Mouse (Mus musculus): ENCODE data around the gene Suz12. TPM values are rescaled to one million over a fixed set of nuclear protein-coding genes. Genes with fewer than 3 reads are reported as not detected.

Suz12 gene
- 3.5 and 3.8 TPM in 2 replicates for polyA plus RNA-seq (2021; fragmentation: Nextera tagmentation)
- long read RNA-seq, experiment 1, partial matches to known transcripts: 20 of 20 reads
- long read RNA-seq, experiment 1, other reads (novel, unspliced or antisense): 0 of 20 reads
- long read RNA-seq, experiment 2, partial matches to known transcripts: 3 of 8 reads
- long read RNA-seq, experiment 2, other reads (novel, unspliced or antisense): 5 of 8 reads

GRCm38 (mm10) chr11:79992592-79993355 lies at the start of gene Suz12:
Gene Suz12, plus strand, starts transcription at chr11:79993106.

GRCm38 (mm10) chr11:79962125-79962876 lies 30.6 kb upstream of the Suz12 start, which contains the start of gene Utp6:
Gene Utp6, minus strand, starts transcription at chr11:79962390.

GRCm38 (mm10) chr11:80080826-80081728 lies 88.2 kb downstream of the Suz12 start, which contains the start of gene Crlf3:
Gene Crlf3, minus strand, starts transcription at chr11:80080991.

Other genes with a start within 250 kb of the Suz12 start
- 4.1 and 4.4 TPM in 2 replicates for gene Utp6, start 30.7 kb upstream of the Suz12 start, polyA plus RNA-seq (2021; fragmentation: Nextera tagmentation)
- 13.4 and 13.6 TPM in 2 replicates for gene Crlf3, start 87.9 kb downstream of the Suz12 start, polyA plus RNA-seq (2021; fragmentation: Nextera tagmentation)
- 0.60 and 0.63 TPM in 2 replicates for gene Atad5, start 96.3 kb downstream of the Suz12 start, polyA plus RNA-seq (2021; fragmentation: Nextera tagmentation)
- 12.4 and 13.7 TPM in 2 replicates for gene Tefm, start 149.1 kb downstream of the Suz12 start, polyA plus RNA-seq (2021; fragmentation: Nextera tagmentation)
- 4.7 TPM in 2 replicates for gene Adap2, start 161.0 kb downstream of the Suz12 start, polyA plus RNA-seq (2021; fragmentation: Nextera tagmentation)
- gene Rnf135, start 190.7 kb downstream of the Suz12 start, polyA plus RNA-seq (2021; fragmentation: Nextera tagmentation): 5.4 and 5.8 TPM in 2 replicates
- 53.5 and 55.6 TPM in 2 replicates for gene Rhot1, start 215.9 kb downstream of the Suz12 start, polyA plus RNA-seq (2021; fragmentation: Nextera tagmentation)